Mouse (Mus musculus) heart, embryonic 10.5 days (tissue): Measurements from ENCODE around the gene Parg. TPM values are rescaled to one million over a fixed set of nuclear protein-coding genes. Genes with fewer than 3 reads are reported as not detected.

Source experiments
- DNase-seq: peaks from one replicate; pipeline ENCODE4 v3.0.0-alpha.2; 2017; ENCODE audit warnings: low spot score
- H3K27ac ChIP-seq: fragments of 300-500 bp; sonication (generic); 2 replicates; pipeline ENCODE4 v1.5.1; 2016; ENCODE audit warnings: mild to moderate bottlenecking
- H3K27me3 ChIP-seq: fragments of 300-500 bp; sonication (generic); 2 replicates; pipeline ENCODE4 v1.6.1; 2016; ENCODE audit warnings: mild to moderate bottlenecking; ENCODE audit not compliant: poor library complexity, insufficient read depth, severe bottlenecking
- H3K36me3 ChIP-seq: fragments of 300-500 bp; sonication (generic); 2 replicates; pipeline ENCODE4 v1.6.1; 2016; ENCODE audit warnings: mild to moderate bottlenecking, moderate library complexity
- H3K4me1 ChIP-seq: fragments of 300-500 bp; sonication (generic); 2 replicates; pipeline ENCODE4 v1.6.1; 2016; ENCODE audit warnings: mild to moderate bottlenecking
- H3K4me3 ChIP-seq: fragments of 300-500 bp; sonication (generic); 2 replicates; pipeline ENCODE4 v1.5.1; 2016; ENCODE audit warnings: mild to moderate bottlenecking, moderate library complexity
- H3K9me3 ChIP-seq: fragments of 300-500 bp; sonication (generic); 2 replicates; pipeline ENCODE4 v1.6.1; 2016; ENCODE audit warnings: mild to moderate bottlenecking, moderate library complexity
- WGBS: fragments of 180-500 bp; shearing (Covaris S2); methylation state at CpG from one replicate; pipeline ENCODE4 v1.1.7; 2016; 5-methylcytosine and 5-hydroxymethylcytosine counted together
- polyA plus RNA-seq: library from polyadenylated mRNA; unstranded; fragments of >200 nt; fragmentation: Nextera tagmentation; extraction: Ambion mirVana; gene quantifications from 2 replicates; pipeline ENCODE4 v1.2.1, GENCODE M21; 2016

The Parg gene
- polyA plus RNA-seq, 1 experiment from 2014 or later, result 35.3 TPM

DNA sequence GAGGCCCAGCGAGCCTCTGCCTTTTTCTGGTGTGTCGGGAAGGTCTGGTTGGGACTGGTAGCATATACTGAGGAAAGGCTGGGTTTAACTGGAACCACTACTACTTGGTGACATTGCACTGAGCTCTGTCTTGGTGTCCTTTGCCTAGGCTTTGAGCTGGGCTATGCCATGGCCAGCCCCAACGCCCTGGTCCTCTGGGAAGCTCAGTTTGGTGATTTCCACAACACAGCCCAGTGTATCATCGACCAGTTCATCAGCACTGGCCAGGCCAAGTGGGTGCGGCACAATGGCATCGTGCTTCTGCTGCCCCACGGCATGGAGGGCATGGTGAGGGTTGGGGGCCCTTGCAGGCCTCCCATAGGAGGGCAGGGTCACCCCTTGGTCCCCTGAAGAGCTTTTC, 142.4 kb downstream of the Parg start:
- Histone ChIP-seq H3K4me1 (no peaks in the 10 kb centered on the region), H3K9me3 (no peaks in the 10 kb centered on the region), H3K27me3 (no peaks in the 10 kb centered on the region), H3K36me3 (peaks cover 63% of the 10 kb centered on the region), H3K4me3 (no peak overlapping the region), H3K27ac (no peak overlapping the region)
- 85% methylated on average over 7 of the region's 7 CpGs for WGBS
- DNase-seq, result no peak

DNA sequence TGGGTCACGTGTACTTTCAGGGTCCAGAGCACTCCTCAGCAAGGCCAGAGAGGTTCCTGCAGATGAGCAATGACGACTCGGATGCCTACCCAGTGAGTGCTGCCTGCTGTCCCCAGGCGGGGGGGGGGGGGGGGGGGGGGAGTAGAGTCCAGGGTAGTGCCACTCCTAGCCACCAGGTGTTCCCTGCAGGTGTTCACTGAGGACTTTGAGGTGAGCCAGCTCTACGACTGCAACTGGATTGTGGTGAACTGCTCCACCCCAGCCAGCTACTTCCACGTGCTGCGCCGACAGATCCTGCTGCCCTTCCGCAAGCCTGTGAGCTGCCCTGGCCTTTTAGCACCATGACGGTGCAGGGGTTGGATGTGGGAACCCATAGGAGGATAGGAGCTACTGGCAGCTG, 142.9 kb downstream of the Parg start:
- Histone ChIP-seq H3K4me1 (no peaks in the 10 kb centered on the region), H3K36me3 (peaks cover 63% of the 10 kb centered on the region), H3K27me3 (no peaks in the 10 kb centered on the region), H3K9me3 (no peaks in the 10 kb centered on the region), H3K27ac (no peak overlapping the region), H3K4me3 (no peak overlapping the region)
- no peak for DNase-seq
- 79% methylated on average over 9 of the region's 10 CpGs for WGBS

Other genes starting within 250 kb of the Parg start
- 0.18 and 0.38 TPM in 2 replicates for gene Galnt15, start 173.0 kb upstream of the Parg start, polyA plus RNA-seq
- gene Oxnad1, start 116.6 kb upstream of the Parg start, polyA plus RNA-seq, result 26.5 and 36.6 TPM in 2 replicates
- 90.6 and 102 TPM in 2 replicates for gene Dph3, start 116.2 kb upstream of the Parg start, polyA plus RNA-seq
- gene Msmb, start 59.9 kb upstream of the Parg start, polyA plus RNA-seq, result not detected in 2 replicates
- 102 and 112 TPM in 2 replicates for gene Ncoa4, start 42.1 kb upstream of the Parg start, polyA plus RNA-seq
- gene Timm23, start 51 bp upstream of the Parg start, polyA plus RNA-seq, result 370 and 414 TPM in 2 replicates
- gene Ogdhl, start 120.1 kb downstream of the Parg start, polyA plus RNA-seq, result 15.3 and 22.1 TPM in 2 replicates
- gene 1700024G13Rik, start 186.4 kb downstream of the Parg start, polyA plus RNA-seq, result not detected in 2 replicates